Mouse (Mus musculus): ENCODE results near the gene Arhgap21. TPM values are rescaled to one million over a fixed set of nuclear protein-coding genes. Genes with fewer than 3 reads are reported as not detected.

Gene Arhgap21
- polyA plus RNA-seq, 1 experiment from 2014 or later = 27.4 TPM

DNA sequence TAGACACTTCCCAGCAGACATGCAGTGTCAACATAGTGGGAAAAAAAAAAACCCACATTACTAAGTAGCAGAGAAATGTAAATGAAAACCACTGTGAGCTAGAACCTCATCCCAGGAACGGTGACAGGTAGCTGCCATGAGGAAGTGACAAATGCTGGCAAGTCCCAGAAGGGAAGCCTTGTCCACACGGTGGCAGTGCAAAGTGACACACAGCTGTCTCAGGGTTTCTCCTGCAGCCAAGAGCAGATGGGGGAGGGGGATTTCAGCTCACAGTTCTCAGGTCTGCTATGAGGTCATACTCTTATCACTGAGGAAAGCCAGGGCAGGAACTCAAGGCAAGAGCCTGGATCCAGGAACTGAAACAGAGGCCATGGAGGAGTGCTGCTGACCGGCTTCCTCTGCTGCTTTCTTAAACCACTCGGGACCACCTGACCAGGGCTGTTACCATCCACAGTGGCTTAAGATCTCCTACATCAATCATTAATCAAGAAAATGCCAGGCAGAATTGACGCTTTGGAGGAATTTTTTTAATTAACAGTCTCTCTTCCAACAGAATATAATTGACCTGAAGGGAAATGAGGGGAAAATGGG lies 74.5 kb downstream of the Arhgap21 start:
- Histone ChIP-seq H3K27me3 (ENCODE audit: control insufficient read depth, insufficient read depth, low read length) (no peaks in the 10 kb centered on the region), H3K4me3 (ENCODE audit: control insufficient read depth in 1 of 2, insufficient read depth in 1 of 2, low read depth in 1 of 2, low read length in 2 of 2) (no peak overlapping the region), H3K36me3 (ENCODE audit: control insufficient read depth, insufficient read depth, low read length) (peaks cover 14% of the 10 kb centered on the region), H3K27ac (replicated peaks in 1 of 2; ENCODE audit: control insufficient read depth in 1 of 2, insufficient read depth in 1 of 2, low read depth in 2 of 2, low read length in 2 of 2) (0 out of 4 replicates have a peak overlapping the region, but pooled peaks of 1 of the 2 experiments have one; percentile 28), H3K9ac (ENCODE audit: low read length) (no peak overlapping the region), H3K4me1 (ENCODE audit: control insufficient read depth in 2 of 2, insufficient read depth in 2 of 2, low read length in 2 of 2) (peaks cover 3 to 17% of the 10 kb centered on the region in 2 experiments), H3K9me3 (ENCODE audit: control insufficient read depth, low read length) (no peaks in the 10 kb centered on the region), H3K4me2 (ENCODE audit: low read length) (no peak overlapping the region)
- 24% methylated on average over 5 of the region's 5 CpGs for WGBS
- peak; percentile 68; the same call in 1 of the 2 replicates for ATAC-seq (ENCODE audit: insufficient number of reproducible peaks, insufficient read depth, low FRiP score, low read depth)

DNA sequence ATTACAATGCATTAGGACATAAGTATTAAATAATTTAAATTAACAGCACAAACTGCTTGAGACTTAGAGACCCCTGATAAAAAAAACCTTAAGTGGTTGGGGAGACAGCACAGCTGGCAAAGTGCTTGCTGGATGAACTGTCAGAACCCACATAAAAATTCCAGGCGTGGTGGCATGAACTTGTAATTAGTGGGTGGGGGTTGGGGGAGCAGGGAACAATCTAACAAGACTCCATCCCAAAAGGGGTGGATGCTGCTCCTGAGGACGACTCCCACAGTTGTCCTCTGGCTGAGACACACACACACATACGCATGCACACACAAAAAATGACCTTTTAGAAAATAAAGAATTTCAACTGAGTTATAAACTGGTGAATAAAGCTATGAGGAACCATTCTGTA lies 79.9 kb downstream of the Arhgap21 start:
- WGBS = 75% methylated on average over 3 of the region's 3 CpGs
- H3K9me3 ChIP-seq (ENCODE audit: control insufficient read depth, low read length) = no peaks in the 10 kb centered on the region
- H3K4me1 ChIP-seq (ENCODE audit: control insufficient read depth in 2 of 2, insufficient read depth in 2 of 2, low read length in 2 of 2) = peaks cover 0 to 3% of the 10 kb centered on the region in 2 experiments; a peak in 1 of 4 replicates
- H3K27ac ChIP-seq (replicated peaks in 1 of 2; ENCODE audit: control insufficient read depth in 1 of 2, insufficient read depth in 1 of 2, low read depth in 2 of 2, low read length in 2 of 2) = no peak overlapping the region
- no peak overlapping the region for H3K4me2 ChIP-seq (ENCODE audit: low read length)
- ATAC-seq (ENCODE audit: insufficient number of reproducible peaks, insufficient read depth, low FRiP score, low read depth) = no peak
- no peaks in the 10 kb centered on the region for H3K27me3 ChIP-seq (ENCODE audit: control insufficient read depth, insufficient read depth, low read length)
- H3K9ac ChIP-seq (ENCODE audit: low read length) = no peak overlapping the region
- peaks cover 37% of the 10 kb centered on the region for H3K36me3 ChIP-seq (ENCODE audit: control insufficient read depth, insufficient read depth, low read length)
- H3K4me3 ChIP-seq (ENCODE audit: control insufficient read depth in 1 of 2, insufficient read depth in 1 of 2, low read depth in 1 of 2, low read length in 2 of 2) = no peak overlapping the region

DNA sequence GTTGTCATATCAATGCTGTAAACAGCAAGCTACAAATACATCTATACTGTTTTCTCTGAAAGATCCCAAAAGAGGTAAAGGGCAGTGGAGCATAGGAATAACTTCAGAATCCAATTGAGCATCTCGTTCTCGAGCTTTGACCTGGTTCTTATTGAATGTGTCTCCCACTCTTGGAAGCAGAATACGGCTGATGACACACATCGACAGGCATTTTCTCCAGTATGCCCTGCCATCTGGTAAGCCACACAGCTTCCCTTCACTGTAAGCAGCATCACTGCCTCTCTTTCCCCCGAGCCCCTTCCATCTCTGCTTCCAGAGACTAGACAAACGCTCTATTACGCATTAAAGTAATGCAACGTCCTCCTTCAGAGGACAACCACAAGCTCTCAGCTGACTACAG lies 85.4 kb downstream of the Arhgap21 start:
- Histone ChIP-seq H3K9ac (ENCODE audit: low read length) (no peak overlapping the region), H3K36me3 (ENCODE audit: control insufficient read depth, insufficient read depth, low read length) (peaks cover 58% of the 10 kb centered on the region), H3K4me2 (ENCODE audit: low read length) (no peak overlapping the region), H3K9me3 (ENCODE audit: control insufficient read depth, low read length) (no peaks in the 10 kb centered on the region), H3K4me3 (ENCODE audit: control insufficient read depth in 1 of 2, insufficient read depth in 1 of 2, low read depth in 1 of 2, low read length in 2 of 2) (no peak overlapping the region), H3K4me1 (ENCODE audit: control insufficient read depth in 2 of 2, insufficient read depth in 2 of 2, low read length in 2 of 2) (peaks cover 0 to 4% of the 10 kb centered on the region in 2 experiments; a peak in 2 of 4 replicates), H3K27ac (replicated peaks in 1 of 2; ENCODE audit: control insufficient read depth in 1 of 2, insufficient read depth in 1 of 2, low read depth in 2 of 2, low read length in 2 of 2) (no peak overlapping the region), H3K27me3 (ENCODE audit: control insufficient read depth, insufficient read depth, low read length) (no peaks in the 10 kb centered on the region)
- WGBS = 71% methylated on average over 8 of the region's 8 CpGs
- ATAC-seq (ENCODE audit: insufficient number of reproducible peaks, insufficient read depth, low FRiP score, low read depth) = no peak

- no peaks in the 10 kb centered on the region for H3K9me3 ChIP-seq (ENCODE audit: control insufficient read depth, low read length)
- peaks cover 0 to 4% of the 10 kb centered on the region in 2 experiments; a peak in 2 of 4 replicates for H3K4me1 ChIP-seq (ENCODE audit: control insufficient read depth in 2 of 2, insufficient read depth in 2 of 2, low read length in 2 of 2)
- ATAC-seq (ENCODE audit: insufficient number of reproducible peaks, insufficient read depth, low FRiP score, low read depth) = no peak
- 79% methylated on average over 16 of the region's 16 CpGs for WGBS
- peaks cover 49% of the 10 kb centered on the region for H3K36me3 ChIP-seq (ENCODE audit: control insufficient read depth, insufficient read depth, low read length)
- H3K4me3 ChIP-seq (ENCODE audit: control insufficient read depth in 1 of 2, insufficient read depth in 1 of 2, low read depth in 1 of 2, low read length in 2 of 2) = no peak overlapping the region
- no peaks in the 10 kb centered on the region for H3K27me3 ChIP-seq (ENCODE audit: control insufficient read depth, insufficient read depth, low read length)
- H3K9ac ChIP-seq (ENCODE audit: low read length) = no peak overlapping the region
- no peak overlapping the region for H3K4me2 ChIP-seq (ENCODE audit: low read length)
- H3K27ac ChIP-seq (replicated peaks in 1 of 2; ENCODE audit: control insufficient read depth in 1 of 2, insufficient read depth in 1 of 2, low read depth in 2 of 2, low read length in 2 of 2) = no peak overlapping the region
Measured at GRCm38 (mm10) chr2:20879877-20880605, 88.6 kb downstream of the Arhgap21 start.

DNA sequence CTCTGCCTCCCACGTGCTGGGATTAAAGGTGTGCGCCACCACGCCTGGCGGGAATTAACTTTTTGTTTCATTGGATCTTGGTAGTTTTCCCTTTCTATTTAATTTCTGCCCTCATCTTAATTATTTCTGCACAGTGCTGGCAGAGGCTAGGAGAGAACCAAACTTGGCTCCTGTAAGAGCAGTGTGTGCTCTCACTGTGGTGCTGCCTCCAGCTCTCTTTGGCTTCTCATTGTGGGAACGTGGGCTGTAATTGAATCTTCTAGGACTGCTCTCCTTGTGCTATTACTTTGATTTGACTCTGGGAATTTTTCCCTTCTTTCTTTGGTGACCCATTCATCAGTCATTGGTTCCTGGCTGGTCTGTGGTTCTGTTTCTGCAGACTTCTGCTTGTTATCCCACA lies 94.1 kb downstream of the Arhgap21 start:
- Histone ChIP-seq H3K9ac (ENCODE audit: low read length) (no peak overlapping the region), H3K27me3 (ENCODE audit: control insufficient read depth, insufficient read depth, low read length) (no peaks in the 10 kb centered on the region), H3K27ac (replicated peaks in 1 of 2; ENCODE audit: control insufficient read depth in 1 of 2, insufficient read depth in 1 of 2, low read depth in 2 of 2, low read length in 2 of 2) (no peak overlapping the region), H3K4me1 (ENCODE audit: control insufficient read depth in 2 of 2, insufficient read depth in 2 of 2, low read length in 2 of 2) (peaks cover 0 to 2% of the 10 kb centered on the region in 2 experiments; a peak in 2 of 4 replicates), H3K36me3 (ENCODE audit: control insufficient read depth, insufficient read depth, low read length) (peaks cover 42% of the 10 kb centered on the region), H3K4me3 (ENCODE audit: control insufficient read depth in 1 of 2, insufficient read depth in 1 of 2, low read depth in 1 of 2, low read length in 2 of 2) (no peak overlapping the region), H3K4me2 (ENCODE audit: low read length) (no peak overlapping the region), H3K9me3 (ENCODE audit: control insufficient read depth, low read length) (no peaks in the 10 kb centered on the region)
- no peak for ATAC-seq (ENCODE audit: insufficient number of reproducible peaks, insufficient read depth, low FRiP score, low read depth)
- 95% methylated on average over 5 of the region's 5 CpGs for WGBS

- Histone ChIP-seq H3K4me1 (ENCODE audit: control insufficient read depth in 2 of 2, insufficient read depth in 2 of 2, low read length in 2 of 2) (peaks cover 3 to 7% of the 10 kb centered on the region in 2 experiments), H3K9ac (ENCODE audit: low read length) (no peak overlapping the region), H3K9me3 (ENCODE audit: control insufficient read depth, low read length) (no peaks in the 10 kb centered on the region), H3K27me3 (ENCODE audit: control insufficient read depth, insufficient read depth, low read length) (no peaks in the 10 kb centered on the region), H3K4me3 (ENCODE audit: control insufficient read depth in 1 of 2, insufficient read depth in 1 of 2, low read depth in 1 of 2, low read length in 2 of 2) (no peak overlapping the region), H3K36me3 (ENCODE audit: control insufficient read depth, insufficient read depth, low read length) (peaks cover 45% of the 10 kb centered on the region), H3K27ac (replicated peaks in 1 of 2; ENCODE audit: control insufficient read depth in 1 of 2, insufficient read depth in 1 of 2, low read depth in 2 of 2, low read length in 2 of 2) (peak overlapping the region; percentile 25 to 39; a peak in 3 of 4 replicates), H3K4me2 (ENCODE audit: low read length) (no peak overlapping the region)
- peak; percentile 39; the same call in 1 of the 2 replicates for ATAC-seq (ENCODE audit: insufficient number of reproducible peaks, insufficient read depth, low FRiP score, low read depth)
- 3% methylated on average over 2 of the region's 2 CpGs for WGBS
Measured at GRCm38 (mm10) chr2:20869212-20869965, 99.3 kb downstream of the Arhgap21 start.

DNA sequence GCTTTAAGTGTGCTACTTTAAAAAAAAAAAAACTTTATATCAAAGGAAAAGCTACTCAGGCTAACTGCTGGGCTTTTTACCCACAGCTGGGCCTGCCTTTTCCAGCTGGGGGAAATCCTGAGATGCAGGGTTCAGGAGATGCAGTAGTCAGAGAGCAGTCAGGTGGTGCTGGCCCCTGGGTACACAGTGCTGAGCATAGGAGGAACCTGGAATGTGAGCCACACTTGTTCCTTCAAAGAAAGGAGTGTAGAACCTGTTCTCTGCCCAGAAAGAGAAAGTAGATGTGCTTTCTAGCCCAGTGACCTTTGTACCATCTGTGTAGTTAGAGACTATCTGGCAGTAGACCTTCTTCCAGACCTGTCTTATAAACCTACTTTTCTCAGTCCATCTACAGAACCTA lies 100.6 kb downstream of the Arhgap21 start:
- no peak overlapping the region for H3K9ac ChIP-seq (ENCODE audit: low read length)
- peaks cover 50% of the 10 kb centered on the region for H3K36me3 ChIP-seq (ENCODE audit: control insufficient read depth, insufficient read depth, low read length)
- ATAC-seq (ENCODE audit: insufficient number of reproducible peaks, insufficient read depth, low FRiP score, low read depth) = no peak

More for the DNA sequence above, 100.6 kb downstream of the Arhgap21 start:
- Histone ChIP-seq H3K4me2 (ENCODE audit: low read length) (no peak overlapping the region), H3K27me3 (ENCODE audit: control insufficient read depth, insufficient read depth, low read length) (no peaks in the 10 kb centered on the region), H3K9me3 (ENCODE audit: control insufficient read depth, low read length) (no peaks in the 10 kb centered on the region), H3K27ac (replicated peaks in 1 of 2; ENCODE audit: control insufficient read depth in 1 of 2, insufficient read depth in 1 of 2, low read depth in 2 of 2, low read length in 2 of 2) (no peak overlapping the region), H3K4me3 (ENCODE audit: control insufficient read depth in 1 of 2, insufficient read depth in 1 of 2, low read depth in 1 of 2, low read length in 2 of 2) (no peak overlapping the region), H3K4me1 (ENCODE audit: control insufficient read depth in 2 of 2, insufficient read depth in 2 of 2, low read length in 2 of 2) (peaks cover 3 to 7% of the 10 kb centered on the region in 2 experiments)

Data from heart, embryonic 14.5 days (tissue).